Mouse (Mus musculus): ENCODE measurements around the gene Ip6k2. TPM values are rescaled to one million over a fixed set of nuclear protein-coding genes. Genes with fewer than 3 reads are reported as not detected.

Gene Ip6k2
- total RNA-seq, 2 experiments from 2014 or later: 15.8 to 35.4 TPM

GRCm38 (mm10) chr9:108815557-108815956 lies 32.0 kb downstream of the Ip6k2 start:
- no peak for ATAC-seq (ENCODE audit: poor library complexity, severe bottlenecking)

DNA sequence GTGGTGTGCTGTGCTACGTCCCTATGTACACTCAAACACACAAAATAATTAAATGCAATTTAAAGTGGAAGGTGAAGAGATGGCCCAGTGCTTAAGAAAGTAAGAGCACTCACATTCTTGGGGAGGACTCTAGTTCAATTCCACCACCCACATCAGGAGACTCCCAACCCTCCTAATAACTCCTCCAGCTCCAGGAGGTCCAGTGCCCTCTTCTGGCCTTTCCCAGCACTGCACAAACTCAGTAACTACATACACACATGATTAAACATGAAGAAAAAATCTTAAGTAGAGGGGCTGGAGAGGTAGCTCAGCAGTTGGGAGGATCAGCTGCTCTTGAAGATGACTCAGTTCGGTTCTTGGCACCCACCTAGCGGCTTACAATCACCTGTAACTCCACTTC lies 35.9 kb downstream of the Ip6k2 start:
- ATAC-seq (ENCODE audit: poor library complexity, severe bottlenecking): peak; percentile 70

GRCm38 (mm10) chr9:108820077-108820476 lies 36.5 kb downstream of the Ip6k2 start:
- ATAC-seq (ENCODE audit: poor library complexity, severe bottlenecking): no peak

DNA sequence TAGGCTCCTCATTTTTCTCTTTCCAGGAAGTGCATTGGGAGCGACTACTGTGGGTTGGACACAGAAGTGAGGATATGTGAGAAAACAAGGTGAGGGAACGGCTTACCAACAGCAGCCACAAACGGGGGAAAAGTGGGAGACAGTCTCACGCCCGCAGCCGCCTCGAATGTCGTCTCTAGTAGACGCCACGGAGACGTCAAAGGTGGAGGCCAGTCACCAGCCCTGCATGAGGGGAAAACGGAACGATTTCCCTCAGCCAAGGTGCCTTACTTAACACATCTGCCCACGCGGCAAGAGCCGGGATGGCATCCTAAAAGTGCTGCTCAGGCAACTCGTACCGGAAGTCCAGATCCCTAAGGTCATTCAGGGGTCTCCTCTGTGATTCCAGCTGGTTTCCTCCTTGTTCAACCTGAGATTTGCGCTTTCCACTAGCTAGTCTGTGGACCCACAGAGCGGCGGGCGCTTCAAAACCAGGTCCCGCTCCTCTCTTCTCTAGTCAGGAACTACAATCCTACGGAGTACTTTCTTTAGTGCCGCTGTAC lies 40.6 kb downstream of the Ip6k2 start:
- no peak for ATAC-seq (ENCODE audit: poor library complexity, severe bottlenecking)

DNA sequence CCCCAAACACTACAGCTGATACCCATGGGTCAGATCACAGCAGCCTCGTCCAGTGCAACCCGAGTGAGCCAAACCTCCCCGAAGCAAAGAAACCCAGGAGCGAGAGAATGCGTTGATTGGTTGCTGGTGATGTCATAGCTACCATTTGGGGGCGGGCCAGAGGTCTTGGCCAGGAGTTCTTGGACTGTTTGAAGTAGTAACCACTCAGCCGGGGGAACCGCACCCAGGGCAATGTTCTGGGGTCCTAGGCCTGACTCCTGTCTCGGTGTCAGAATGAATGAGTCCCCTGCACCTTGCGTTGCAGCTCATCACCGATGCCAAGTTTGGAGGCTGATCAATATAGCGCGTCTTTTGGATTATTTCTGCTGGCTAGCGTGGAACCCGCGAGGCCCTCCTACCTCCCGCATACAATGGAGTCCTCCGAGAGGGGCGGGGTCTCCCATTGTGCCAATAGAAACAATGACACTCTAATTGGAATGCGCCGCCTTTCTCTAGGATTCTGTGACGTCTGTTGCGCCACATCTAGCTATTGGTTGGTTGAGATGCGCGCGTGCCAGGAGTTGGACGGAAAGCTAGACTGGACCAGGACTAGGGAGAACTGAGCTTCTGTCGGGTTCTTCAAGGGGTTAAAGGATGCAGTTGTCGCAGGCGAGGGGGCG lies 41.3 kb downstream of the Ip6k2 start:
- no peak for ATAC-seq (ENCODE audit: poor library complexity, severe bottlenecking)

- ATAC-seq (ENCODE audit: poor library complexity, severe bottlenecking): no peak
Observed at GRCm38 (mm10) chr9:108825820-108826699, 42.5 kb downstream of the Ip6k2 start, which contains the start of gene Celsr3. Celsr3 (plus strand) TSS chr9:108826320.

DNA sequence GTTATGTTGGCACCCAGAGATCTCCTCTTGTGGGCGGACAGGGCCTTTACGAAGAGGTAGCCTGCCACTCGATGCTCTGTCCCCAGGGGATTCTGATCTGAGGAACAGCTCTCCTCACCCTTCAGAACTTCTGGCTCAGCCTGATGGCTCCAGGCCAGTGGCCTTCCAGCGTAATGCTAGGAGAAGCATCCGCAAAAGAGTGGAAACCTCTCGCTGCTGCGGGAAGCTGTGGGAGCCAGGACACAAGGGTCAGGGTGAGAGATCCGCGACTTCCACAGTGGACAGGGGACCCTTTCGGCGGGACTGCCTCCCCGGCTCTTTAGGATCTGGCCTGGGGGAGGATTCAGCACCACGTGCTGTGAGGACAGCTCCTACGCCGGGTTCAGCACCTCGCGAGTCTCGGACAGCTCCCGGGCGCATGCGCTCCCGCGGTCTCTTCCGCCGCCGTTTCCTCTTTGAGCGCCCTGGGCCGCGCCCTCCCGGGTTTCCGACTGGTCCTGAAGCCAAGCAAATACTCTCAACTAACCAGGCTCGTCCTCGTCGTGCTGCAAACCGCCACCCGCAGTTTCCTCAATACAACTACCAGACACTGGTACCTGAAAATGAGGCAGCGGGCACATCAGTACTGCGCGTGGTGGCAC lies 43.2 kb downstream of the Ip6k2 start:
- peak; percentile 66 for ATAC-seq (ENCODE audit: poor library complexity, severe bottlenecking)

GRCm38 (mm10) chr9:108827454-108827853 lies 43.9 kb downstream of the Ip6k2 start:
- ATAC-seq (ENCODE audit: poor library complexity, severe bottlenecking): peak; percentile 38

GRCm38 (mm10) chr9:108827906-108828305 lies 44.3 kb downstream of the Ip6k2 start:
- no peak for ATAC-seq (ENCODE audit: poor library complexity, severe bottlenecking)

- ATAC-seq (ENCODE audit: poor library complexity, severe bottlenecking): peak; percentile 72
Observed at GRCm38 (mm10) chr9:108831637-108832036, 48.0 kb downstream of the Ip6k2 start.

DNA sequence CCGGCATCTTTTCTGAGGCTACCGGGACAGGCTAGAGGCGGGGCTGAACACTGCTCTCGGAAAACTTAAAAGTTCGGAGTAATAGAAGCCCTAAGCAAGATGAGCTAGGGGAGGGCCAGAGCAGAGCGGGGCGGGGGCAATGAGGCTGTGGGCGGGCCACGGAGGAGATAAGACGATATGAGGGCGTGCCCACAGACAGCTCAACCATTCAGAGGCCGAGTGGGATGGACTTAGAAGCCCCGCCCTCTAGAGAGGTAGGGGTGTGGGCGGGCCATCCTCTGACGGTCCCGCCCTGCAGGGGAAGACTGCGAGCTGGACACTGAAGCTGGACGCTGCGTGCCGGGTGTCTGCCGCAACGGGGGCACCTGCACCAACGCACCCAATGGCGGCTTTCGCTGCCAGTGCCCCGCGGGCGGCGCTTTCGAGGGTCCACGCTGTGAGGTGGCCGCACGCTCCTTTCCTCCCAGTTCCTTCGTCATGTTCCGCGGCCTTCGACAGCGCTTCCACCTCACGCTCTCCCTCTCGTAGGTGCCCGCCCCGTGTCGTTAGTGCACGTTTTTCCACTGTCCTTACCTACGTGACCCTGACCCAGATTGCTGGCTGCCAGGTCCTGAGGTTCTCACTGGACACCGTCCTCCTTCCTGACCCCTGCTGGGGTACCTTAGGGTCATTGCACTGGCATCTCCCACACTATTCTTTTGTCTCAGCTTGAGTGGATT lies 49.0 kb downstream of the Ip6k2 start:
- ATAC-seq (ENCODE audit: poor library complexity, severe bottlenecking): peak; percentile 84

DNA sequence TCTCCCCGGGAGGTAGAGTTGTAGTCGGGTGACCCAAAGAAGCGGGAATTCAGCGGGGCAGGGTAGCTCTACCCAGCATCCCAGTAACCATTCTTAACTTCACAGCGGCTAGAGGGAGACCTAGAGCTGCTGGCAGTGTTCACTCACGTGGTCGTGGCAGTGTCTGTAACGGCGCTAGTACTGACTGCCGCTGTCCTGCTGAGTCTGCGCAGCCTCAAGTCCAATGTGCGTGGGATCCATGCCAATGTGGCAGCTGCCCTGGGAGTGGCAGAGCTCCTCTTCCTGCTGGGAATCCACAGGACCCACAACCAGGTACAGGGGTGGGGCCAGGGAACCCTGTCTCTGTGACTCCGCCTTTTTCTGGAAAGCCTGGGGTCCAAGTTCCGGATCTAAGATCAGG lies 59.4 kb downstream of the Ip6k2 start:
- peak; percentile 51; the same call in 1 of the 2 replicates for ATAC-seq (ENCODE audit: poor library complexity, severe bottlenecking)

DNA sequence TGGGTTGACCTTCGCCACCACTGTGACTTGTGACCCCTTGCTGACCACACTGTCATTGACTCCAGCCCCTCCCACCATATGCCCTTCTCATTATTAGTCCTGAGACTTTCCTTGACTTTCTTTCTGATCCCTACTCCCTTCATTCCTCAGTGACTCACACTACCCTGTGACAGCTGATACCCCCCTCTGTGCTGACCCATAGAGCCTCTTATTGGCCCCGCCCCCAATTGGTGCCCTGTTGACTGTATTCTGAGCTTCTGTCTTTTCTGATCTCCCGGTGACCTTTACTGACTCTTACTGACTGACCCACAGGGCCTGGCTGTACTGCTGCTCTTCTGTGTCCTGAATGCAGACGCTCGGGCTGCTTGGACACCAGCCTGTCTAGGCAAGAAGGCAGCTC lies 61.8 kb downstream of the Ip6k2 start:
- no peak for ATAC-seq (ENCODE audit: poor library complexity, severe bottlenecking)

DNA sequence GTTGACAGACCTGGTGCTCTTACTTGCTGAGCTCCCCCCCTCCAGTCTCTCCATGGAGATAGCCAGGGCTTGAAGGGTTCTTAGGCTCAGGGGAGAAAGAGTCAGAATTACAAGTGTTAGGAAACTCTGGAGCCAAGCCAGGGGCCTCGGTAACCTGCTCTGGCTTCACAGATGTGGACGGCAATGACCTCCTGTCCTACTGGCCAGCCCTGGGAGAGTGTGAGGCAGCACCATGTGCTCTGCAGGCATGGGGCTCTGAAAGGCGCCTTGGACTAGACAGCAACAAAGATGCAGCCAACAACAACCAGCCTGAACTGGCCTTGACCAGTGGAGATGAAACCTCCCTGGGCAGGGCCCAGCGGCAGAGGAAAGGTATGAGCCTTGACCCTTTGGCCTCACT lies 63.8 kb downstream of the Ip6k2 start:
- ATAC-seq (ENCODE audit: poor library complexity, severe bottlenecking): no peak

DNA sequence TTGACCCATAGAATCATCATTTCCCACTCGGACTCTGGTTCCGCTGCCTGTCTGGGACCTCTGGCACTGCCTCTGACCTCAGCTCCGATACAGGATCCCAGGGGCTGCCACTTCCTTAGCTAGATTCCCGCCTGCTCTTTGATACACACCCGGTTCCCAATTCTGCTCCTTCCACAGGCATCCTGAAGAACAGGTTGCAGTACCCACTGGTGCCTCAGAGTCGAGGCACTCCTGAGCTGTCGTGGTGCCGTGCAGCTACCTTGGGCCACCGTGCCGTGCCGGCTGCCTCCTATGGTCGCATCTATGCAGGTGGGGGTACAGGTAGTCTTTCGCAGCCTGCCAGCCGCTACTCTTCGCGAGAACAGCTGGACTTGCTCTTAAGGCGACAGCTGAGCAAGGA lies 64.8 kb downstream of the Ip6k2 start:
- no peak for ATAC-seq (ENCODE audit: poor library complexity, severe bottlenecking)

GRCm38 (mm10) chr9:108852976-108853375 lies 69.4 kb downstream of the Ip6k2 start, which contains the start of gene Slc26a6:
Slc26a6 (plus strand) TSS chr9:108853283.
- ATAC-seq (ENCODE audit: poor library complexity, severe bottlenecking): peak; percentile 32; the same call in 1 of the 2 replicates

DNA sequence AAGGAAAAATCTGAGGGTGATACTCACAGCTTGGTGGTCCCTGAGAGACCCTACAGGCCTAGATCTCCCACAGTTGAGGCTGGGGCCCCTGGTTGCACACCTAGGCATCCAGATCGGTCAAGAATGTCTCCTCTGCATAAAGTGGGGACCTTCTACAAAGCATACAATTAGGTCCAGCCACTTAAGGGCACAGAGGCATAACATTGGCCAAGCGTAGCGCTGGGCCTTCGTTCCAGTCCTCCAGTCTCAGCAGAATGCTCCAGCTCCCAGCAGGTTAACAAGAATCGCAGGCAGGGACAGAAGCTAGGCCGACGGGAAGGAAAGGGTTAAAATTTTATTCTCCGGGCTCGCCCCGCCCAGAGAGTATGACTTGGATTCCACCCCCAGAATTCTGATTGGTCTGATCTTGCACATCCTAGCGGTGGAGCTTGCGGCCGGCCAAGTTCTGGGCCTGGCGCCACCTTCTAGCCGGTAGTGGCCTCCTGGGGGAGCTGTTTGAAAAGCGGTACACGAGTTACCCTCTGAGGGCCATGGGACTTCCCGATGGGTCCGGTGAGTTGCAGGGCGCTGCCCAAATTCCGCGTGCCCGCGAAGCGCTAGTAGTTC lies 70.1 kb downstream of the Ip6k2 start:
- ATAC-seq (ENCODE audit: poor library complexity, severe bottlenecking): peak; percentile 91

- ATAC-seq (ENCODE audit: poor library complexity, severe bottlenecking): peak; percentile 82
Observed at GRCm38 (mm10) chr9:108854241-108854696, 70.7 kb downstream of the Ip6k2 start.

- no peak for ATAC-seq (ENCODE audit: poor library complexity, severe bottlenecking)
Observed at GRCm38 (mm10) chr9:108855335-108855734, 71.7 kb downstream of the Ip6k2 start.
